Mouse (Mus musculus) thymus, adult 2 months (tissue): Measurements from ENCODE around the gene Gm28047.

ENCODE experiments used
- CTCF ChIP-seq: fragments of 200-500 bp; IDR thresholded peaks from 2 replicates; pipeline ENCODE4 v1.5.1; 2012; ENCODE audit warnings: mild to moderate bottlenecking, control low read depth, low read length, moderate library complexity, borderline replicate concordance; ENCODE audit not compliant: control insufficient read depth, poor library complexity, insufficient read depth; ENCODE audit errors: extremely low read depth
- POLR2A ChIP-seq: fragments of 200-500 bp; IDR thresholded peaks from 2 replicates; pipeline ENCODE4 v1.6.1; 2012; ENCODE audit warnings: mild to moderate bottlenecking, low read length, control low read depth, moderate library complexity; ENCODE audit not compliant: control insufficient read depth, poor library complexity, insufficient read depth; ENCODE audit errors: extremely low read depth

GRCm38 (mm10) chr15:102546246-102546645, 78.6 kb downstream of the Gm28047 start:
- TF ChIP-seq CTCF = no peak
- no peak for TF ChIP-seq POLR2A
